Mouse (Mus musculus): ENCODE results near the gene Xxylt1. TPM values are rescaled to one million over a fixed set of nuclear protein-coding genes. Genes with fewer than 3 reads are reported as not detected.

Xxylt1 gene
- total RNA-seq, 1 experiment = 22.6 TPM

DNA sequence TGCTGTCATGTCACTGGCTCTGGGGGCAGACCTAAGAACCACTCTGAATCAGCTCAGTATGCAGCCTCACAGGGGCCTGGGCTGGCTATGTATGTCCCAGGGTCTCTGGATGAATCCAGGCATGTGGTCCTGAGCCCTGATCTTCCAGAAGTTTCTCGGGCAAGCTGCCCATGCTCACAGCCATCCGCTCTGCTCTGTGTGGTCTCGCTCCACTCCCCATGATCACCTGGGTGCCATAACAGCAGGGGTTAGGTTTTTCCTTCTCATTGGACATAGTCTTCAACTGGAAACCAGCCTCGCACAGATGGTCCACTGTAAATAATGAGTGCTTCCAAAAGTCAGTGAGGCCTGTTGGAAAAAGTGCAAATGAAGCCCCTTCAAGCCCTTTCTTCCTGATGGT, 121.0 kb downstream of the Xxylt1 start:
- Histone ChIP-seq H3K9ac (ENCODE audit: insufficient read depth, low read depth, low read length, poor library complexity, severe bottlenecking) (no peak overlapping the region), H3K9me3 (ENCODE audit: control insufficient read depth, insufficient read depth, low read depth, low read length) (no peaks in the 10 kb centered on the region), H3K4me1 (ENCODE audit: control insufficient read depth in 2 of 2, insufficient read depth in 2 of 2, low read length in 2 of 2, poor library complexity in 1 of 2) (peaks cover 0 to 4% of the 10 kb centered on the region in 2 experiments; a peak in 1 of 4 replicates), H3K36me3 (ENCODE audit: control insufficient read depth, insufficient read depth, low read length, poor library complexity, severe bottlenecking) (peaks cover 4% of the 10 kb centered on the region; the same call in 1 of the 2 replicates), H3K27ac (ENCODE audit: insufficient read depth, low read depth, low read length, poor library complexity, severe bottlenecking) (no peak overlapping the region), H3K4me3 (ENCODE audit: insufficient read depth in 1 of 2, low read depth in 1 of 2, low read length in 2 of 2, poor library complexity in 1 of 2, severe bottlenecking in 1 of 2) (no peak overlapping the region)
- in situ Hi-C loops (cut with MboI; ENCODE audit: low sequenced_read_pairs in 2 of 2, unreplicated experiment in 2 of 2) = no loop called here
- no peak for DNase-seq (ENCODE audit: low read depth, low spot score)
- no peak for TF ChIP-seq HCFC1 (IDR thresholded peaks at IDR 0.05; ENCODE audit: borderline replicate concordance, insufficient read depth, low read length)
- TF ChIP-seq ZNF384 (IDR thresholded peaks at IDR 0.05; ENCODE audit: low read depth, low read length) = no peak
- no peak for TF ChIP-seq ZC3H11A (IDR thresholded peaks at IDR 0.05; ENCODE audit: borderline replicate concordance, low read depth, low read length)
- TF ChIP-seq CHD2 (IDR thresholded peaks at IDR 0.05; ENCODE audit: low read depth, low read length) = no peak
- TF ChIP-seq MAFK (IDR thresholded peaks at IDR 0.05; ENCODE audit: insufficient read depth, low read depth, low read length) = no peak

DNA sequence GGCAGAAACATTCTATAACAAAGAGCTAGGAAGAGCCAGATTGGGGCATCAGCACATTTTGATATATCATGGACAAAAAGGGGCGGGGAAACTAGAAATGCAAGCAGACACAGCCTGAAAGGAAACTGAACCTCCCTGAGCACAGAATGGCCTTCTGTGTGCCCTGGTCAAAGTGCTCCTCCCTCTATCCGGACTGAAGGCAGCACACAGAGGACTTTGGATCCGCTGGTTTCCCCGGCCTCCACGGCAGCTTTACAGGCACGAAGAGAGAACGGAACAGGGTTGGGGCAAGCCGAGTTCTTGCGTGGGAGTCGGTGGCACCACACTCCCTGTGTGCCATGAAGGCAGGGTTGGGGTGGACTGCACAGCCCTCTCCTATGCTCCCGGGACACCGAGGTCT, 121.5 kb downstream of the Xxylt1 start:
- DNase-seq (ENCODE audit: low read depth, low spot score) = no peak
- H3K9ac ChIP-seq (ENCODE audit: insufficient read depth, low read depth, low read length, poor library complexity, severe bottlenecking) = no peak overlapping the region
- 0 out of 4 replicates have a peak, but pooled peaks cover 0 to 2% of the 10 kb centered on the region in 2 experiments for H3K4me1 ChIP-seq (ENCODE audit: control insufficient read depth in 2 of 2, insufficient read depth in 2 of 2, low read length in 2 of 2, poor library complexity in 1 of 2)
- H3K27ac ChIP-seq (ENCODE audit: insufficient read depth, low read depth, low read length, poor library complexity, severe bottlenecking) = no peak overlapping the region
- no peak overlapping the region for H3K4me3 ChIP-seq (ENCODE audit: insufficient read depth in 1 of 2, low read depth in 1 of 2, low read length in 2 of 2, poor library complexity in 1 of 2, severe bottlenecking in 1 of 2)
- in situ Hi-C loops (cut with MboI; ENCODE audit: low sequenced_read_pairs in 2 of 2, unreplicated experiment in 2 of 2) = no loop called here
- TF ChIP-seq CHD2 (IDR thresholded peaks at IDR 0.05; ENCODE audit: low read depth, low read length) (no peak), ZNF384 (IDR thresholded peaks at IDR 0.05; ENCODE audit: low read depth, low read length) (no peak), MAFK (IDR thresholded peaks at IDR 0.05; ENCODE audit: insufficient read depth, low read depth, low read length) (no peak), HCFC1 (IDR thresholded peaks at IDR 0.05; ENCODE audit: borderline replicate concordance, insufficient read depth, low read length) (no peak), ZC3H11A (IDR thresholded peaks at IDR 0.05; ENCODE audit: borderline replicate concordance, low read depth, low read length) (no peak)
- H3K9me3 ChIP-seq (ENCODE audit: control insufficient read depth, insufficient read depth, low read depth, low read length) = no peaks in the 10 kb centered on the region
- peaks cover 4% of the 10 kb centered on the region; the same call in 1 of the 2 replicates for H3K36me3 ChIP-seq (ENCODE audit: control insufficient read depth, insufficient read depth, low read length, poor library complexity, severe bottlenecking)

DNA sequence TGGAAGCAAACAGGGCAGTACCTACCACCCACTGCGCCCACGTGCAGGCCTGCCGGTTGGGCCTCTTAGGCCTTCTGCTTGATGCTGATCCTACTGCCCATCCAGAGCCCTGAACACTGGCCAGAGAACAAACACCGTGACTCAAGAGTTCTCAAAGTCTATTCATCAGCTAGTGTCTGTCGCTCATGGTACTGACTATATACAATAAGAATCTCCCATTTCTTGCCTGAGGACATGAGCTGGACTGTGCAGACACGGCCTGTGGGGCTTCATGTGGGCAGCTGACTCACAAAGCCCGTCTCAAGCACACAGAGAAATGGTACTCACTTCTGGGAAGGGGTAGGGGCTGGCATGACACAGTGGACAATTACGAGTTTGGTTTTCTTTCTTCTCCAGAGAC, 125.1 kb downstream of the Xxylt1 start:
- H3K4me3 ChIP-seq (ENCODE audit: insufficient read depth in 1 of 2, low read depth in 1 of 2, low read length in 2 of 2, poor library complexity in 1 of 2, severe bottlenecking in 1 of 2) = no peak overlapping the region
- no peak for DNase-seq (ENCODE audit: low read depth, low spot score)
- no peaks in the 10 kb centered on the region for H3K4me1 ChIP-seq (ENCODE audit: control insufficient read depth in 2 of 2, insufficient read depth in 2 of 2, low read length in 2 of 2, poor library complexity in 1 of 2)
- H3K9me3 ChIP-seq (ENCODE audit: control insufficient read depth, insufficient read depth, low read depth, low read length) = no peaks in the 10 kb centered on the region
- TF ChIP-seq MAFK (IDR thresholded peaks at IDR 0.05; ENCODE audit: insufficient read depth, low read depth, low read length) = no peak
- TF ChIP-seq ZC3H11A (IDR thresholded peaks at IDR 0.05; ENCODE audit: borderline replicate concordance, low read depth, low read length) = no peak
- TF ChIP-seq CHD2 (IDR thresholded peaks at IDR 0.05; ENCODE audit: low read depth, low read length) = no peak
- TF ChIP-seq HCFC1 (IDR thresholded peaks at IDR 0.05; ENCODE audit: borderline replicate concordance, insufficient read depth, low read length) = no peak
- TF ChIP-seq ZNF384 (IDR thresholded peaks at IDR 0.05; ENCODE audit: low read depth, low read length) = no peak
- peaks cover 4% of the 10 kb centered on the region; the same call in 1 of the 2 replicates for H3K36me3 ChIP-seq (ENCODE audit: control insufficient read depth, insufficient read depth, low read length, poor library complexity, severe bottlenecking)
- in situ Hi-C loops (cut with MboI; ENCODE audit: low sequenced_read_pairs in 2 of 2, unreplicated experiment in 2 of 2) = no loop called here
- H3K9ac ChIP-seq (ENCODE audit: insufficient read depth, low read depth, low read length, poor library complexity, severe bottlenecking) = no peak overlapping the region
- no peak overlapping the region for H3K27ac ChIP-seq (ENCODE audit: insufficient read depth, low read depth, low read length, poor library complexity, severe bottlenecking)

DNA sequence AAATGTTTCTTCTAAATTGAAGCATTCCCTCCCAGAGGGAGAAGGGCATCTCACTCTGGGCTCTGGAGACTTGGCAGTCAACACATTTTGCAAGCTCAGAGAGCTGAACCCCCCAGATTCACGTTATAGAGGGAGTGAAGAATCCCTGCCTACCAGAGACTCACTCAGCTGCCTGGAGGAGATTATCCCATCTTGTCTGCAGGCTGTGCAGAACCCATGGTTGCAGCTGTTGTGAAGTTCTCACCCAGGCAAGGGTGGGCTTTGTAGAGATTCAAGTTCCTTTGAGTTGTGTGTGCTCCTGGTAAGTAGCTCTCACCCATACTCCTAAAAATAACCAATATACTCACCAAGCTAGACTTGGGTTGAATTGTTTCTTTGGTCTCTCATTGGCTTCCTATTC, 132.6 kb downstream of the Xxylt1 start:
- H3K27ac ChIP-seq (ENCODE audit: insufficient read depth, low read depth, low read length, poor library complexity, severe bottlenecking) = no peak overlapping the region
- no peaks in the 10 kb centered on the region for H3K9me3 ChIP-seq (ENCODE audit: control insufficient read depth, insufficient read depth, low read depth, low read length)
- H3K9ac ChIP-seq (ENCODE audit: insufficient read depth, low read depth, low read length, poor library complexity, severe bottlenecking) = no peak overlapping the region
- no peak for DNase-seq (ENCODE audit: low read depth, low spot score)
- no peaks in the 10 kb centered on the region for H3K36me3 ChIP-seq (ENCODE audit: control insufficient read depth, insufficient read depth, low read length, poor library complexity, severe bottlenecking)
- H3K4me3 ChIP-seq (ENCODE audit: insufficient read depth in 1 of 2, low read depth in 1 of 2, low read length in 2 of 2, poor library complexity in 1 of 2, severe bottlenecking in 1 of 2) = no peak overlapping the region
- H3K4me1 ChIP-seq (ENCODE audit: control insufficient read depth in 2 of 2, insufficient read depth in 2 of 2, low read length in 2 of 2, poor library complexity in 1 of 2) = peaks cover 0 to 2% of the 10 kb centered on the region in 2 experiments; a peak in 1 of 4 replicates
- in situ Hi-C loops (cut with MboI; ENCODE audit: low sequenced_read_pairs in 2 of 2, unreplicated experiment in 2 of 2) = no loop called here
- TF ChIP-seq ZNF384 (IDR thresholded peaks at IDR 0.05; ENCODE audit: low read depth, low read length) (no peak), HCFC1 (IDR thresholded peaks at IDR 0.05; ENCODE audit: borderline replicate concordance, insufficient read depth, low read length) (no peak), CHD2 (IDR thresholded peaks at IDR 0.05; ENCODE audit: low read depth, low read length) (no peak), ZC3H11A (IDR thresholded peaks at IDR 0.05; ENCODE audit: borderline replicate concordance, low read depth, low read length) (no peak), MAFK (IDR thresholded peaks at IDR 0.05; ENCODE audit: insufficient read depth, low read depth, low read length) (no peak)
